Mouse (Mus musculus): Measurements from ENCODE around the gene Jph3.

Gene Jph3

GRCm38 (mm10) chr8:121832061-121832460 is 102.6 kb downstream of the Jph3 start:
- DNase-seq (ENCODE audit: low spot score), result no peak

GRCm38 (mm10) chr8:121832503-121832902 is 103.1 kb downstream of the Jph3 start:
- DNase-seq (ENCODE audit: low spot score), result peak; percentile 58

GRCm38 (mm10) chr8:121841242-121841641 is 111.8 kb downstream of the Jph3 start:
- no peak for DNase-seq (ENCODE audit: low spot score)

- no peak for DNase-seq (ENCODE audit: low spot score)
These were observed 112.9 kb downstream of the Jph3 start for GRCm38 (mm10) chr8:121842064-121842955.

GRCm38 (mm10) chr8:121843184-121843733 is 113.8 kb downstream of the Jph3 start:
- no peak for DNase-seq (ENCODE audit: low spot score)
